Mouse (Mus musculus) embryonic facial prominence, embryonic 14.5 days (tissue): Measurements from ENCODE around the gene Gnptg. TPM values are rescaled to one million over a fixed set of nuclear protein-coding genes. Genes with fewer than 3 reads are reported as not detected.
A peak's percentile ranks its signal among the peaks of the same experiment; 100 is the strongest.
"Not testable (repeated sequence)": the region's sequence is repeated elsewhere in the genome, so short reads cannot be mapped to it uniquely, and the experiment has no call there.

ENCODE experiments used
- ATAC-seq: fragments of 200-750 bp; cut with Nextera tagmentation; 2 replicates; pipeline ENCODE4 v1.8.0; 2017; ENCODE audit warnings: low read depth, moderate number of reproducible peaks, moderate TSS enrichment
- DNase-seq: peaks from one replicate; pipeline ENCODE4 v3.0.0-alpha.2; 2015; ENCODE audit warnings: low spot score
- H3K27ac ChIP-seq: fragments of 300-500 bp; sonication (generic); replicated peaks from 2 replicates; pipeline ENCODE4 v1.5.1; 2014; ENCODE audit warnings: low read depth, mild to moderate bottlenecking, low read length, moderate library complexity
- H3K27me3 ChIP-seq: fragments of 300-500 bp; sonication (generic); replicated peaks from 2 replicates; pipeline ENCODE4 v1.6.1; 2014; ENCODE audit warnings: low read length; ENCODE audit not compliant: control insufficient read depth, insufficient read depth
- H3K36me3 ChIP-seq: fragments of 300-500 bp; sonication (generic); 2 replicates; pipeline ENCODE4 v1.6.1; 2014; ENCODE audit warnings: low read length, mixed read lengths; ENCODE audit not compliant: control insufficient read depth, insufficient read depth
- H3K4me1 ChIP-seq: fragments of 300-500 bp; sonication (generic); 2 replicates; pipeline ENCODE4 v1.6.1; 2014; ENCODE audit warnings: antibody characterized with exemption, low read length; ENCODE audit not compliant: control insufficient read depth, insufficient read depth
- H3K4me2 ChIP-seq: fragments of 300-500 bp; sonication (generic); 2 replicates; pipeline ENCODE4 v1.6.1; 2014; ENCODE audit warnings: low read depth, mild to moderate bottlenecking, low read length, moderate library complexity, mixed read lengths
- H3K4me3 ChIP-seq: fragments of 300-500 bp; sonication (generic); 2 replicates; pipeline ENCODE4 v1.5.1; 2014; ENCODE audit warnings: low read depth, mild to moderate bottlenecking, low read length
- H3K9ac ChIP-seq: fragments of 300-500 bp; sonication (generic); 2 replicates; pipeline ENCODE4 v1.6.1; 2014; ENCODE audit warnings: low read depth, mild to moderate bottlenecking, low read length, moderate library complexity, mixed read lengths
- H3K9me3 ChIP-seq: fragments of 300-500 bp; sonication (generic); 2 replicates; pipeline ENCODE4 v1.6.1; 2016; ENCODE audit warnings: low read length; ENCODE audit not compliant: control insufficient read depth
- WGBS: fragments of 180-500 bp; shearing (Covaris S2); extraction: QIAGEN DNeasy Blood & Tissue Kit; methylation state at CpG from one replicate; pipeline ENCODE4 v1.1.7; 2014; 5-methylcytosine and 5-hydroxymethylcytosine counted together
- polyA plus RNA-seq: library from polyadenylated mRNA; unstranded; fragments of >200 nt; fragmentation: Nextera tagmentation; extraction: Ambion mirVana; gene quantifications from 2 replicates; pipeline ENCODE4 v1.2.1, GENCODE M21; 2014

Gene Gnptg
- polyA plus RNA-seq, 1 experiment from 2014 or later, result 32.4 TPM

- not testable (repeated sequence) for H3K9me3 ChIP-seq
Observed at GRCm38 (mm10) chr17:25230014-25230655, 9.8 kb downstream of the Gnptg start.

GRCm38 (mm10) chr17:25227991-25228390, 11.9 kb downstream of the Gnptg start:
- ATAC-seq (no peak), DNase-seq (no peak)
- H3K4me1 ChIP-seq, result no peaks in the 10 kb centered on the region
- WGBS, result 90% methylated on average over 5 of the region's 5 CpGs
- no peak overlapping the region for H3K27ac ChIP-seq
- H3K4me3 ChIP-seq, result no peak overlapping the region
- H3K36me3 ChIP-seq, result peaks cover 50% of the 10 kb centered on the region
- no peak overlapping the region for H3K9ac ChIP-seq
- no peaks in the 10 kb centered on the region for H3K27me3 ChIP-seq
- H3K9me3 ChIP-seq, result no peaks in the 10 kb centered on the region
- H3K4me2 ChIP-seq, result no peak overlapping the region

More at GRCm38 (mm10) chr17:25230014-25230655, 9.8 kb downstream of the Gnptg start:
- not testable (repeated sequence) for H3K4me3 ChIP-seq, H3K27ac ChIP-seq, H3K9ac ChIP-seq, H3K27me3 ChIP-seq, H3K4me1 ChIP-seq, H3K4me2 ChIP-seq, DNase-seq, ATAC-seq
- 83% methylated on average over 14 of the region's 17 CpGs for WGBS
- peaks cover 59% of the 10 kb centered on the region for H3K36me3 ChIP-seq

DNA sequence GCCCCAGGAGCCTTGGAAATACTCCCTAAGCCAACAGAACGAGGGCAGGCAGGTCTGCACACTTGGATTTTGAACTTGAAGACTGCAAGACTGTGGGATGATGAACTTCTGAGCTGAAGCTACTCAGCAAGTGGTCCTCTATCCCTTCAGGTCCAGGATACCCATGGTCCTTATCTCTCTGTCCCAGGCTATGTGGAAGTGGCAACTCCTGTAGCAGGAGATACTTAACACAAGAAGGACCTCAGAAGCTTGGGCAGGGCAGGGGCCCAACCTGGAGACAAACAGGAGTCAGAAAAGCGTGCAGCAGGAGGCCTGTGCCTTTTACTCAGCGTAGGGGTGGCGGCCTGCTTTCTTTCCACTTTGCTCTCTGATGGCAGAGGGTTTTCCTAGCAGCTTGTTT, 14.3 kb downstream of the Gnptg start:
- no peak overlapping the region for H3K27ac ChIP-seq
- no peak for DNase-seq
- no peak overlapping the region for H3K4me2 ChIP-seq
- peaks cover 41% of the 10 kb centered on the region for H3K36me3 ChIP-seq
- 87% methylated on average over 4 of the region's 4 CpGs for WGBS
- no peaks in the 10 kb centered on the region for H3K27me3 ChIP-seq
- H3K9ac ChIP-seq, result no peak overlapping the region
- H3K9me3 ChIP-seq, result no peaks in the 10 kb centered on the region
- no peak for ATAC-seq
- peaks cover 10% of the 10 kb centered on the region for H3K4me1 ChIP-seq
- H3K4me3 ChIP-seq, result no peak overlapping the region

DNA sequence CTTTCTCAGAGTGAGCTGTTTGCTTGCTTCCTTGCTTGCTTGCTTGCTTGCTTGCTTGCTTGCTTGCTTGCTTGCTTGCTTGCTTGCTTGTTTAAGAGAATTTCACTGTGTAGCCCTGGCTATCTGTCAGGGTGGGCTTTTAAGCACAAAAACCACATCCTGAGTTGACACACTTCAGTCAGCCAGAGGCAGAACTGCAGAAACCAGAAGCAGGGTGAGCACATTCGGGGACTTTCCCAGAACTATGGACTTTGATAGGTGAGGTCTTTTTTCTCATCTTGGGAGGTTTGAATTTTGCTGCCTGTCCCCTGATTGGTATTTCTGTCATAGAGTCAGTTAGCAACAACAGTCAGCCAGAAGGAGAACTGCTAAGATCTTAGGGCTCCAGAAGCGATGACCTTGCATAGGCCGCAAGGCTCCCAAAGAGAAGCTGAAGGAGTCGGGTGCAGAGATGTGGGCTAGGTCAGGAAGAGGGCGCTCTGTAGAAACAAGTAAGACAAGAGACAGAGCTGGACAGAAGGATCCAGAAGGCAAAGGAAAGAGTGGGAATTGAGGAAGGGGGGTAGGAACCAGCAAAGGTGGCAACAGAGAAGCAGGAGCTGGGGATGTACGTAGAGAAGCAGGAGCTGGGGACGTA, 15.2 kb downstream of the Gnptg start:
- H3K27me3 ChIP-seq, result no peaks in the 10 kb centered on the region
- H3K4me1 ChIP-seq, result peaks cover 10% of the 10 kb centered on the region
- no peaks in the 10 kb centered on the region for H3K9me3 ChIP-seq
- H3K27ac ChIP-seq, result no peak overlapping the region
- DNase-seq (no peak), ATAC-seq (no peak)
- no peak overlapping the region for H3K4me2 ChIP-seq
- no peak overlapping the region for H3K9ac ChIP-seq
- H3K4me3 ChIP-seq, result no peak overlapping the region
- peaks cover 42% of the 10 kb centered on the region for H3K36me3 ChIP-seq
- WGBS, result 90% methylated on average over 7 of the region's 7 CpGs

DNA sequence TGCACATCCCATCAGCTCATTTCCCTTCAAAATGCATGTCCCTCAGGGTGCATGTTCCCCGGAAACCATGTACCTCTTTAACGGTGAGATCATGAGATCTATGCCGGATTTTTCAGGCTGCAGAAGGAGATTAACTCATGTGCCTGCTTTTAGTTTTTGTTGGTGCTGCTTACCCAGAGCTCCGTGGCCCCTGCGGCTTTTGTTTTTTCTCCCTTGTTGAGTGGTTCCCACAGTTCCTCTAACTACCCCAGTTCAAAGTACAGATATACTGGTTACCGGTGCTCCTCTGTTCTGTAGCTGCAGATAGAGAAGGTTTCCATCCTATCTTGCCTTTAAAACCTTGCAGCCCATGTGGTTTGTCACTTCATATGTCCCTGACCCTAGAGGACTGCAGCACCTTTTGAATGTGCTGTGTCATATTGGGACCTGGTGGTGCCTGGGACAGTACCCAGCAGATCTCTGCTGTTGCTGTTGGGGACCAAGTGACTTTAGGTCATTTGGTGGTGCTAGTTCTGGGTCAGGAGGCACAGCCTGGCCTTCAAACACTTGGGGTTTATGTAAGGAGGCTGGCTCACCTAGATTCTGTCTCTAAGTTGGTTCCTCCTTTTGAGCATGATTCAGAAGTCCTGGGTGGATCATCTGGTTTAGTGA, 16.8 kb downstream of the Gnptg start:
- ATAC-seq (no peak), DNase-seq (no peak)
- Histone ChIP-seq H3K9ac (peak overlapping the region; percentile 42; the same call in 1 of the 2 replicates), H3K36me3 (peaks cover 45% of the 10 kb centered on the region), H3K27me3 (no peaks in the 10 kb centered on the region), H3K4me1 (peaks cover 10% of the 10 kb centered on the region), H3K27ac (no peak overlapping the region; the same call in 1 of the 2 replicates), H3K4me2 (peak overlapping the region; percentile 48), H3K4me3 (peak overlapping the region; percentile 39), H3K9me3 (no peaks in the 10 kb centered on the region)
- WGBS, result 43% methylated on average over 6 of the region's 6 CpGs

DNA sequence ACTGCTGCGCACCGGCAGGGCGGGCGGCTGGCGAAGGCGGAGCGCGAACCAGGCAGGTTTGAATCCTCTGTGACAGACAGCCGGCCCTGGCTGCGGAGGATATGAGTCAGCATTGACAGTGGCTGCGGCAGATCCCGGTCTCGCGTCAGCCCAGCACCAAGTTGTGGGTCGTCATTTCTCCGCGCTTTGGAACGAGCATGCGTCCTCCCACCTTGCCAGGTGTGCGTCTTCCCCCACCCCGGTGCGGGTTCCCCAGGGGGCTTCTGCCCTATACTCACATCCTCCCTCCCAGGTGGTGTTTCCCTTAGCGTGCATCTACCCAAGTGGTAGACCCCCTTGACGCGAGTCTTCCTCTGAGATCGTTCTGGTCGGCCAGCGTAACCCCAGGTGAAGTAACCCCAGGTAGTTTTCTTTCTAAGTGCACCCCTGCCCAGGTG, 17.4 kb downstream of the Gnptg start:
- H3K36me3 ChIP-seq, result peaks cover 47% of the 10 kb centered on the region
- peak overlapping the region; percentile 78 for H3K4me2 ChIP-seq
- peak overlapping the region; percentile 39 for H3K4me3 ChIP-seq
- H3K9ac ChIP-seq, result peak overlapping the region; percentile 42; the same call in 1 of the 2 replicates
- WGBS, result 11% methylated on average over 13 of the region's 28 CpGs
- not testable (repeated sequence) for H3K27me3 ChIP-seq, DNase-seq, H3K9me3 ChIP-seq, H3K4me1 ChIP-seq, H3K27ac ChIP-seq
- peak; percentile 87 for ATAC-seq

GRCm38 (mm10) chr17:25221821-25222503, 18.0 kb downstream of the Gnptg start:
- ATAC-seq (peak; percentile 91), DNase-seq (peak; percentile 63)
- Histone ChIP-seq H3K4me3 (peak overlapping the region; percentile 39), H3K9ac (peak overlapping the region; percentile 60), H3K36me3 (peaks cover 46% of the 10 kb centered on the region), H3K27ac (0 out of 2 replicates have a peak overlapping the region, but pooled peaks have one; percentile 21), H3K27me3 (no peaks in the 10 kb centered on the region), H3K4me1 (peaks cover 10% of the 10 kb centered on the region), H3K4me2 (peak overlapping the region; percentile 78), H3K9me3 (no peaks in the 10 kb centered on the region)
- WGBS, result 4% methylated on average over 12 of the region's 30 CpGs

DNA sequence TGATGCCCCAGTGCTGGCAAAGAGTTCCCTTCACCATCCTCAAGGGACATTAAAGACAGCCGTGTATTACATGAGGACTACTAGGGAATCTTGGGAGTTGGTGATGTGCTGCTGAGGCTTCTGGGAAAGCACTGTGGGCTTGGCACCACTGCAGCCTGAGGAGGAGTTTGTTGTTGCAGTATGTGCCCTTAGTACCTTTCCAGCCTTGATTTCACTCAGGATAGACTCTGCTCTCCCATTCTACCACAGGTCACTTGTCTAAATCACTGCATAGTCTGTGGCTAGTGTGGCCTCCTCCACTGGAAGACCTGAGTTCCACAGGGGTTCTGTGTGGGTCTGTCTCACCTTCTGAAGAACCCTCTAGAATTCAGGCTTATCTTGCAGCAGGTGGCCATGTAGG, 19.2 kb downstream of the Gnptg start:
- DNase-seq (no peak), ATAC-seq (no peak)
- Histone ChIP-seq H3K9me3 (no peaks in the 10 kb centered on the region), H3K9ac (no peak overlapping the region), H3K4me3 (no peak overlapping the region), H3K27me3 (no peaks in the 10 kb centered on the region), H3K36me3 (peaks cover 45% of the 10 kb centered on the region), H3K4me2 (no peak overlapping the region), H3K4me1 (peaks cover 10% of the 10 kb centered on the region), H3K27ac (no peak overlapping the region)
- WGBS, result 57% methylated on average over 1 of the region's 1 CpGs
